Mouse (Mus musculus): ENCODE data around the gene Prrt4.

- TF ChIP-seq CTCF (conservative IDR thresholded peaks at IDR 0.05; ENCODE audit: insufficient read depth, insufficient read length, low read depth, low read length) (no peak), POLR2A (IDR thresholded peaks at IDR 0.05; ENCODE audit: low read depth, low read length) (no peak)
Measured at GRCm38 (mm10) chr6:29150001-29150400, 29.4 kb downstream of the Prrt4 start.
